Mouse (Mus musculus) liver, embryonic 16.5 days (tissue): Measurements from ENCODE around the gene Otud7a. TPM values are rescaled to one million over a fixed set of nuclear protein-coding genes. Genes with fewer than 3 reads are reported as not detected.

Source experiments
- ATAC-seq: fragments of 200-750 bp; cut with Nextera tagmentation; 2 replicates; pipeline ENCODE4 v1.8.0; 2017; ENCODE audit warnings: low read depth, mild to moderate bottlenecking, moderate number of reproducible peaks, moderate library complexity
- H3K27ac ChIP-seq: fragments of 300-500 bp; sonication (generic); 2 replicates; pipeline ENCODE4 v1.5.1; 2014; ENCODE audit warnings: mild to moderate bottlenecking, low read length
- H3K27me3 ChIP-seq: fragments of 300-500 bp; sonication (generic); 2 replicates; pipeline ENCODE4 v1.6.1; 2014; ENCODE audit warnings: low read depth, low read length, mixed read lengths; ENCODE audit not compliant: control insufficient read depth, insufficient read depth
- H3K36me3 ChIP-seq: fragments of 300-500 bp; sonication (generic); 2 replicates; pipeline ENCODE4 v1.6.1; 2014; ENCODE audit warnings: mild to moderate bottlenecking; ENCODE audit not compliant: control insufficient read depth, insufficient read depth
- H3K4me1 ChIP-seq: fragments of 300-500 bp; sonication (generic); 2 replicates; pipeline ENCODE4 v1.6.1; 2014; ENCODE audit warnings: low read depth, low read length, mixed read lengths; ENCODE audit not compliant: control insufficient read depth
- H3K4me2 ChIP-seq: fragments of 300-500 bp; sonication (generic); 2 replicates; pipeline ENCODE4 v1.6.1; 2014; ENCODE audit warnings: low read depth, low read length, mixed read lengths
- H3K4me3 ChIP-seq: fragments of 300-500 bp; sonication (generic); 2 replicates; pipeline ENCODE4 v1.5.1; 2014; ENCODE audit warnings: low read depth, mild to moderate bottlenecking, low read length
- H3K9ac ChIP-seq: fragments of 300-500 bp; sonication (generic); 2 replicates; pipeline ENCODE4 v1.6.1; 2014; ENCODE audit warnings: low read depth, low read length
- H3K9me3 ChIP-seq: fragments of 300-500 bp; sonication (generic); replicated peaks from 2 replicates; pipeline ENCODE4 v1.6.1; 2016; ENCODE audit warnings: low read length; ENCODE audit not compliant: control insufficient read depth
- WGBS: fragments of 180-500 bp; shearing (Covaris S2); extraction: QIAGEN DNeasy Blood & Tissue Kit; methylation state at CpG from one replicate; pipeline ENCODE4 v1.1.7; 2014; ENCODE audit not compliant: insufficient replicate concordance; 5-methylcytosine and 5-hydroxymethylcytosine counted together
- polyA plus RNA-seq: library from polyadenylated mRNA; unstranded; fragments of >200 nt; fragmentation: Nextera tagmentation; extraction: Ambion mirVana; gene quantifications from 2 replicates; pipeline ENCODE4 v1.2.1, GENCODE M21; 2015

The Otud7a gene
- polyA plus RNA-seq, 1 experiment from 2014 or later = not detected

GRCm38 (mm10) chr7:63738142-63738541 is 293.6 kb downstream of the Otud7a start:
- no peak overlapping the region for H3K4me2 ChIP-seq
- no peak for ATAC-seq
- no peaks in the 10 kb centered on the region for H3K9me3 ChIP-seq
- no peak overlapping the region for H3K27ac ChIP-seq
- H3K36me3 ChIP-seq = no peaks in the 10 kb centered on the region
- H3K4me1 ChIP-seq = no peaks in the 10 kb centered on the region
- H3K4me3 ChIP-seq = no peak overlapping the region
- H3K27me3 ChIP-seq = no peaks in the 10 kb centered on the region
- WGBS = 69% methylated on average over 1 of the region's 1 CpGs
- no peak overlapping the region for H3K9ac ChIP-seq

GRCm38 (mm10) chr7:63743116-63743515 is 298.6 kb downstream of the Otud7a start:
- ATAC-seq = no peak
- 83% methylated on average over 1 of the region's 1 CpGs for WGBS
- H3K36me3 ChIP-seq = no peaks in the 10 kb centered on the region

GRCm38 (mm10) chr7:63752081-63752480 is 307.5 kb downstream of the Otud7a start:
- no peaks in the 10 kb centered on the region for H3K36me3 ChIP-seq
- no peaks in the 10 kb centered on the region for H3K9me3 ChIP-seq
- H3K4me2 ChIP-seq = no peak overlapping the region
- H3K27ac ChIP-seq = no peak overlapping the region
- no peak for ATAC-seq
- no peaks in the 10 kb centered on the region; the same call in 1 of the 2 replicates for H3K4me1 ChIP-seq
- H3K27me3 ChIP-seq = peaks cover 36% of the 10 kb centered on the region
- no peak overlapping the region for H3K9ac ChIP-seq
- no peak overlapping the region for H3K4me3 ChIP-seq
- WGBS = 33% methylated on average over 4 of the region's 4 CpGs

More at GRCm38 (mm10) chr7:63743116-63743515, 298.6 kb downstream of the Otud7a start:
- Histone ChIP-seq H3K4me3 (no peak overlapping the region), H3K9ac (no peak overlapping the region), H3K27ac (no peak overlapping the region), H3K9me3 (no peaks in the 10 kb centered on the region), H3K4me1 (no peaks in the 10 kb centered on the region), H3K4me2 (no peak overlapping the region), H3K27me3 (no peaks in the 10 kb centered on the region)

- no peak overlapping the region for H3K9ac ChIP-seq
- H3K4me1 ChIP-seq = no peaks in the 10 kb centered on the region; the same call in 1 of the 2 replicates
- H3K9me3 ChIP-seq = no peaks in the 10 kb centered on the region
- no peak for ATAC-seq
- peaks cover 49% of the 10 kb centered on the region for H3K27me3 ChIP-seq
- H3K27ac ChIP-seq = no peak overlapping the region
- H3K36me3 ChIP-seq = no peaks in the 10 kb centered on the region
- no peak overlapping the region for H3K4me2 ChIP-seq
- 12% methylated on average over 6 of the region's 6 CpGs for WGBS
- no peak overlapping the region for H3K4me3 ChIP-seq
These were observed 308.8 kb downstream of the Otud7a start for GRCm38 (mm10) chr7:63753274-63753751.

GRCm38 (mm10) chr7:63754573-63755475 is 310.3 kb downstream of the Otud7a start:
- H3K4me1 ChIP-seq = no peaks in the 10 kb centered on the region; the same call in 1 of the 2 replicates
- no peak overlapping the region for H3K9ac ChIP-seq
- peak overlapping the region; percentile 49 for H3K4me2 ChIP-seq
- H3K27me3 ChIP-seq = peaks cover 64% of the 10 kb centered on the region
- no peaks in the 10 kb centered on the region for H3K36me3 ChIP-seq
- ATAC-seq = no peak
- 3% methylated on average over 43 of the region's 43 CpGs for WGBS
- H3K9me3 ChIP-seq = no peaks in the 10 kb centered on the region
- H3K27ac ChIP-seq = no peak overlapping the region
- peak overlapping the region; percentile 19 for H3K4me3 ChIP-seq

GRCm38 (mm10) chr7:63755476-63755948 is 311.0 kb downstream of the Otud7a start:
- Histone ChIP-seq H3K4me3 (peak overlapping the region; percentile 19), H3K27ac (no peak overlapping the region), H3K36me3 (no peaks in the 10 kb centered on the region), H3K27me3 (peaks cover 68% of the 10 kb centered on the region), H3K4me2 (peak overlapping the region; percentile 49), H3K9me3 (no peaks in the 10 kb centered on the region), H3K4me1 (no peaks in the 10 kb centered on the region; the same call in 1 of the 2 replicates), H3K9ac (no peak overlapping the region)
- no peak for ATAC-seq
- WGBS = under 1% methylated on average over 13 of the region's 13 CpGs

GRCm38 (mm10) chr7:63757136-63757677 is 312.7 kb downstream of the Otud7a start:
- H3K4me3 ChIP-seq = no peak overlapping the region
- H3K36me3 ChIP-seq = no peaks in the 10 kb centered on the region
- no peaks in the 10 kb centered on the region for H3K9me3 ChIP-seq
- peaks cover 73% of the 10 kb centered on the region for H3K27me3 ChIP-seq
- no peak overlapping the region for H3K9ac ChIP-seq
- no peaks in the 10 kb centered on the region; the same call in 1 of the 2 replicates for H3K4me1 ChIP-seq
- H3K4me2 ChIP-seq = no peak overlapping the region
- 10% methylated on average over 25 of the region's 25 CpGs for WGBS
- no peak overlapping the region for H3K27ac ChIP-seq
- ATAC-seq = no peak

- 0 out of 2 replicates have a peak overlapping the region, but pooled peaks have one; percentile 4 for H3K4me2 ChIP-seq
- H3K27ac ChIP-seq = no peak overlapping the region
- H3K4me1 ChIP-seq = no peaks in the 10 kb centered on the region; the same call in 1 of the 2 replicates
- no peaks in the 10 kb centered on the region for H3K9me3 ChIP-seq
- WGBS = under 1% methylated on average over 81 of the region's 85 CpGs
- H3K9ac ChIP-seq = no peak overlapping the region
- no peaks in the 10 kb centered on the region for H3K36me3 ChIP-seq
- peaks cover 73% of the 10 kb centered on the region for H3K27me3 ChIP-seq
- H3K4me3 ChIP-seq = no peak overlapping the region
- ATAC-seq = no peak
These were observed 313.2 kb downstream of the Otud7a start for GRCm38 (mm10) chr7:63757678-63758239.
